Mouse (Mus musculus) spleen, postnatal 10 days (tissue): ENCODE measurements at regions not wholly inside any gene's neighbourhood (a gene's known extent, or its start where the extent isn't known, plus 50 kb on each side); places are given as distances from the start of the nearest gene placed in this dataset.
"Not testable (repeated sequence)": the region's sequence is repeated elsewhere in the genome, so short reads cannot be mapped to it uniquely, and the experiment has no call there.

ENCODE experiments used
- DNase-seq, 2 experiments: peaks; one replicate each; pipeline ENCODE4 v3.0.0; 2021 to 2022; ENCODE audit warnings: low spot score in 2 of 2

DNA sequence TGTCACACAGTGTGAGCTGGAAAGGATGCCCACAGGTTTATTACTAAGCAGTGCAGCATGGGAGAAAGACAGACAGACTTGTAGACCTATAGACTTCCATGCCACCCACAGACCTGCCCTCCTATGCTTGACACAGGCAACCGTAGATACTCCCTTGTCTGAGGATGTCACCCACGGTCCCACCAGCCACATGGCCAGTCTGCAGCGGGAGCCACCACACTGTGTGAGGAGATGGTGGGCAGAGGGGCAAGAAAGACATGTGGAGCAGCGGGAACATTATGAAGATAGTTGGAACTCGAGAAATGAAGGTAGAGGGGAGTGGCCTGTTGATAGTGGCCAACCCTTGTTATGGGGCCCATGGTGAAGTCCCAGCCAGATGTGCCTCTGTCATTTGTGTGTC lies 244.0 kb upstream of the Tusc1 start:
- no peak for DNase-seq

DNA sequence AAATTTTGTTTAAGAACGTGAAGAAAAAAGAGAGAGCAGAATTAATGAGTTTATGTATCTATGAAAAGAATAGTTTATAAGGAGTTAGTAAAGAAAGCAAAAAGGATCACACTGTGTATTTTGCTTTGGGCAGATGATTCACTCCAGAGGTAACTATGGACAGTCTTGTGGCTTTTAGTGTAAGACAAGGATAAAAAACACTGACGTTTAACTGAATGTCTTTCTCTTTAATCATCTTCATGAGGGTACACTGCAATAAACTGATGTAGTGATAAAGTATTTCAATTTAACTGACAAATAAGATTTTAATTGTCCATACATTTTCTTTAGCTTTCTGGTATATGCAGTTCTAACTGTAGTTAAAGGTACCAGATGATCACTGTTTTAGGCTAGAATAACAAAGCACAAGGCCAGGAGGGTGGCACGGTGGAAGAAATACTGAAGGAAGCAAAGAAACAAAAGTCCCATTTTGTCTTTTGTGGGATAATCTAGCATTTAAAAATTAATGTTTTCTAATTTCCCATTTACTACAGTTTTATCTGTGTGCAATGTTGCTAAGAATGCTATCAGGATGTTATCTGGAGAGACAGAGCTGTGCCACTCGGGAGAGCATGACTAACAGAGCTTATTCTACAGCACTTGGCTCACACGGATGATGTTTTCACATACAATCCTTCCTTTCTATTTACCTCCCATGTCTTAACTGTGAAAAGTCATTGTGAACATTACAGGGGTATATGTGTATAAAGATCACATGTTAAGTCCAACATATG lies 232.4 kb upstream of the Tusc1 start:
- DNase-seq: no peak

DNA sequence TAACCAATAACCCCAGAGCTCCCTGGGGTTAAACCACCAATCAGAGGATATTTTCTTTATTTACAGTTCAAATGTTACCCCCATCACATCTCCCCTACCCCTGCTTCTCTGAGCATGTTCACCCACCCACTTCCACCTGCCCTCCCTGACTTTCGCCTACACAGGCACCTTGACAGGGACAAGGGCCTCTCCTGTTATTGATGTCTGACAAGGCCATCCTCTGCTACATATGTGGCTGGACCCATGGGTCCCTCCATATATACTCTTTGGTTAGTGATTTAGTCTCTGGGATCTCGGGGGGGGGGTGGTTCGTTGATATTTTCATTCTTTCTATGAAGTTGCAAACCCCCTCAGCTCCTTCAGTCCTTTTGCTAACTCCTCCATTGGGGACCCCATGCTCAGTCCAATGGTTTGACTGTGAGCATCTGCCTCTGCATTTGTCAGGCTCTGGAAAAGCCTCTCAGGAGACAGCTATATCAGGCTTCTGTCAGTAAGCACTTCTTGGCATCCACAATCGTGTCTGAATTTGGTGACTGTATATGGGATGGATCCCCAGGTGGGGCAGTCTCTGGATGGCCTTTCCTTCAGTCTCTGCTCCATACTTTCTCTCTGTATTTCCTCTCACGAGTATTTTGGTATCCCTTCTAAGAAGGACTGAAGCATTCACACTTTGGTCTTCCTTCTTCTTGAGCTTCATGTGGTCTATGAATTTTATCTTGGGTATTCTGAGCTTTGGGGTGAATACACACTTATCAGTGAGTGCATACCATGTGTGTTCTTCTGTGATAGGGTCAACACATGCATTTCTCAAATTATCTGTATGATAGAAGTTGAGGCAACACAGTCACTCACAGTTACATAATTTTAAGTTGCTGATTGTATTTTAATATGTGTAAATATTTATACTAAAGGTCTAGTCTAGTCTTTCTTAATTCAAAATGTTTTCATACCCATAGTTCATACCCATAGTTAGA lies 220.8 kb upstream of the Tusc1 start:
- peak in 1 of 2 experiments; percentile 47 for DNase-seq

DNA sequence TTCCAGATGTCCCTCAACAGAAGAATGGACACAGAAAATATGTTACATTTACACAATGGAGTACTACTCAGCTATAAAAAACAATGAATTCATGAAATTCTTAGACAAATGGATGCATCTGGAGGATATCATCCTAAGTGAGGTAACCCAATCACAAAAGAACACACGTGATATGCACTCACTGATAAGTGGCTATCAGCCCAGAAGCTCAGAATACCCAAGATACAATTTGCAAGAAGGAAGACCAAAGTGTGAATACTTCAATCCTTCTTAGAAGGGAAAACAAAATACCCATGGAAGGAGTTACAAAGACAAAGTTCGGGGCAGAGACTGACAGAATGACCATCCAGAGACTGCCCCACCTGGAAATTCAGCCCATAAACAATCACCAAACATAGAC lies 219.9 kb upstream of the Tusc1 start:
- not testable (repeated sequence) for DNase-seq

DNA sequence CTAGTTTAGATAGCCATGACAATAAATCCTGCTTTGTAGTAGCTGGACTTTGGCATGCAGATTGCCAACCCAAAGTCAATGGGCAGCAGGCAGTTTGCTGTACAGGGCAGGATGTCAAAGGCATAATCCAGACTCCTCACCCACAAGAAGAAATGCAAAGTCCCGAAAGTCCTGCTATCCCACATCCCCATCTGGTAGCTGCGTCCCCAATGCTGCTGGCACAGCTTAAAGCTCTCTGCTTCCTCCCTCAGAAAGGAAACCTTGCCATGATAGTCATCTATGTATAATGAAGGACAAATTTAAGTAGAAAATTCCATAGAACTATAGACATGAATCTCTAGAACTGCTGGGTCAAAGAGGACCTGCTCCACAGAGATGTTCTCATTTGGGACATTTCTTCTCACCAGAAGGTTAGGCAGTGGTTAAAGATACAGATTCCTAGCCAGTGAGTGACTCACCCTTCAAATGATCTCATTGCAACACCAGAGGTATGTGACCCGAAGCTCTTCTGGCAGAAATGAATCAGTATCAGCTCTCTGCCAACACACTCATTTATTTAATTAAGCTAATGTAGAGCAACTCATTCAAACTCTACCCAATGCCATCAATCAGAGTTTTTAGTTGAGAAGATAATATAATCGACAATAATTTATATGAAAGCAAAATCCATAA lies 217.3 kb upstream of the Tusc1 start:
- DNase-seq: no peak

DNA sequence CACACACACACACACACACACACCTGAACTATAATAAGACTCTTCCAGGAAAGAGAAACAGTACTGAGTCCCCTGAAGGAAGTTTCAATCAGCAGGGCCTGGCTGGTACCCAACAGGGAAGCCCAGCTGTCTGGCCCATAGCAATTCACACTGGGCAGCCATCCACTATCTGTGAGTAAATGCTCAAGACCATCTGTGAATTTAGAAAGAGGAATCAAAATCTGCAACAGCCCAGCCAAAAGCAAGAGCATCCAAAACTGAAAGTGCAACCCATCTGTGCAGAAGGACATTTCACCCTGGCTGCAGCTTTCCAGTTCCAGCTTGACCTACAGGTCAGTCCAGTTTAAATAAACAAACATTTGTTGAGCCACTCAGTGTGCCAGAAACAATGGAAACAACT lies 215.8 kb upstream of the Tusc1 start:
- peak in 1 of 2 experiments; percentile 16 for DNase-seq

DNA sequence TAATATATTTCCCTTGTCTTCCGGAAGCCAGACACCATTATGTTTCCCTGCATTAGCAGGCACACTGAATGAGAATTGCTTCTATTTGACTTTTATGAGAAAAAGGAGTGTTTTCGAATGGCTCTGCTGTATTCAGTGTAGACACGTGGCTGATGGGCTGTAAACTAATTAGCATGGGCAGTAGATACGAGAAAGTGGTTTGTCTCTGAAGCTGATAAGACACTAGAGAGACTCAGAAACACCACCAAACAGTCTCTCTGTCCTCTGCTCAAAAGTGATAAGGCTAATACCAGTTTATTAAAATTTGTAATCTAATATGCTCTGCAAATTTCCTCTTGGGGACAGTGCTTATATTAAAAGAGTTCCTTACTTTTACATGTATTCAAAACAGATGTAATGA lies 205.3 kb upstream of the Tusc1 start:
- DNase-seq: no peak

DNA sequence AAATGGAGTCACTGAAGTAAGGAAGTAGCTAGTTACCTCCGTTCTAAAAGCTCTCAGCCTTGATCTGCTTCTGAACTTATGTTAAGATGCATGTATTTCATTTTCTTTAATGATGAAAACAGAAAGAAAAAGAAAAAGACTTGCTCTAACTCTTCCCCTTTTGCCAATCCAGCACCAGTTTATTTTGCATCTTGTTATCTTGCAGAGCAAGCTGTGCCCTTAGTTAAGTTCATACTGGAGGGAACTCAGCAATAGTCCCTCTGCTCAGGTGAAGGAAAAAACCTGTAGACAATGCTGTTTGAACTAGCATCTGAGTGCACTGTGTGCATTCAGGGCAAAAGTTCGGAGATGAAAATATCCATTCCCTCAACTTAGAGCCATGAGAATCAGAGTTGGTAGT lies 192.1 kb upstream of the Tusc1 start:
- DNase-seq: no peak

DNA sequence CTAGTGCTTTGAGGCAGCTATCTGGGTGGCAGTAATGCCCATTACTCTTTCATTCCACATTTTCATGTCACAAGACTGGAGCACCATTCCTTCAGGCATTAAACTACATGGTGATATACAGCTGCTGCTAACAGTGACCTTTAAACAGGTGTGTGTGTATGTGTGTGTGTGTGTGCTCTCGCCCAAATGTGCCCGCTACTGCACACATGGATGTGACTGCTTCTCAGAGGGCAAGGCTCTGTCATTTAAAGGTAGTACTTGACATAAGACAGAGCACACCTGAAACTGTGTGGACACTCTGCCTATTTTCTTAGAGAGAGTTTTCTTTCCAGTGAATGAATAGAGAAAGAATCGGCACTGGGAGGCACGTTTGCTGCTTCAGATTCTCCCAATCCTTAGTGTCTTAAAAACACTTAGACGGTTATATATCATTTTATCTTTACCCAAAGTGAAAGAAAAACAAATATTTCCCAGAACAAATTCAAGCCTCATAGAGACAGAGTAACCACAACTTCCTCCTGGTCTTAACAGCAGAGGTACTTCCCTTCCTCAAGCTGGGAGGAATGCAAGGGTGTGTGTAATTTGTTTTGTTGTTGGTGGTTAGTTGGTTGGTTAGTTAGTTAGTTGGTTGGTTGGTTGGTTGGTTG lies 185.3 kb upstream of the Tusc1 start:
- no peak for DNase-seq

DNA sequence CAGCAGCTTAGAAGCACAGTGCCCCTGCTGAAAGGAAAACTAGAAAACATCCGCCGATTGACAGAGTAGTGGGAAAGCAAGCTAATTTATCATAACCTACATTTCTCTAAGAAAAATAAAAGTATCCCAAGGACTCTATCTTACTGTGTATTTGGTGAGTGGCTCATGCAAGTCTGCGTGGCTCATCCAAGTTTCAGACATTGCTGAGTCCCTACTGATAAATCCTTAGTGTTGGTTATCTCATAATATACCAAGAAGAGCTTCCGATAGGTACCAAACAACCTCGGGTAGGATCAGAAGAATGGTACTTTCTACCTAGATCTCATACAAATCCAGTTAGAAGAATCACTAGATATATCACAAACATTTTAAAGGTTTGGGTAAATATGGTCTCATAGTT lies 183.6 kb upstream of the Tusc1 start:
- DNase-seq: no peak

DNA sequence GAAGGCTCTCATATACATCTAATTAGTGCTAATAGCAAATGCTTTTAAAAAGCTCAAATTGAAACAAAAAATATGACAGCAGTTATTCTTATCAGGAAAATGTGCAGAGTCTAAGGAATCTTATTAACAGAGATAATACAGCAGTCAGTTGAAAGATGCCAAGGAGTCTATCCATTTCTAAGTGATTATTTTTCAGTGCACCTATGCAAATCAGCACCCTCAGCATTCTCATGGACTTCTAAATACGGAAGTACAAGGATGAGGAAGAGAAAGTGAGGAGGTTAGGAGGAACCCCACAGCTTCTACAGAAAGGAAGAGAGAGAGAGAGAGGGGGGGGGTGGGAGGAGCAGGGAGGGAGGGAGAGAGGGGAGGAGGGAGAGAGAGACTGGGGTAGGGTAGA lies 175.5 kb upstream of the Tusc1 start:
- DNase-seq: no peak

DNA sequence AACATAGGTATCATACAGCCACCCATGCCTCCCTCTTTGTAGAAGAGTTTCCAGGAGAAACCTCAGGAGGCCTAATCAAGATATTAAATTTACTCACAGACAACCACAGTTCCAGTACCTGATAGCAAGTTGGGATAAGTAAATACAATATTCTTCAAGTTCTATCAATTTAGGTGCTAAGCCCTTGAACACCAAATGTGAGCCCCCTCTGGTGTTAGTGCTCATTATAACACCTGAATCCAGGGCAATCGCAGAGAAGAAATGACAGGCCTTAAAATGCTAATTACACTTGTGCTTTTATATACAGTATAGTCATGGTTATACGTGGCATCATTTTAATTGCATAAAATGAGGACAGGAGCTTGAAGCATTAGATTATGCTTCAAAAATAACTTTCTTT lies 161.6 kb upstream of the Tusc1 start:
- DNase-seq: peak in 1 of 2 experiments; percentile 30

DNA sequence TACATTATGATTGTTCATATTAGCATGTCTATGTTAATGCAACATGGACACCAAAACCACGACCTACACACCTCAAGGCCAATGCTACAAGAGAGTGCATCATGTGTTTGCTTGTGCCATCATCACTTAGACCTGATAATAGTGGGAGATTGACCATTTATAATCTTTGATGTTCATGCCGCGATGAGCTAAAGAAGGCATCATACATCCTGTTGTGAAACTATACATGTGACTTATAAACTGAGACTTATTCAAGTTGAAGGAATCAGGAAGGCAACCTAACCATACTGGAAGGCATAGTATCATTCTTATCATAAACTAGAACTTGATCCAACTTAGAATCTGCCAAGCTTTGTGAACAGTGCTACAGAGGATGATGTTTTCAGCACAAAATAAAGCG lies 159.0 kb upstream of the Tusc1 start:
- DNase-seq: no peak

DNA sequence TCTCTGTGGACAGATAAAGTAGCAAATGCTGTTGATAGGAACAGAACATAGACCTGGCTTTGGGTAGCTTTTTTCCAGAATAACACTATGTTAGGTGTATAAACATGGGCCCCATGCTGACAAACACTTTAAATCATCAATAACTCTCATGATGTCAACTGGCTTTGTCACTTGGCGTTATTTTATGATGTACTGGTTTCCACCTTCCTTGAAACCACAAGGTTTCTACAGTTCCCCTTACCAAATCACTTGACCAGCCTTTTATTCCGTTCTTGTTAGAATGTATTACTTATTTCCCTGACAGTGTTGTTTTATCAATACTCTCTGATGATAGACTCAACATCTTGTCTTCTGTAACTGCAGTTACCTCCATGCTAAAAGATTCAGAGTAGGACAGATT lies 158.6 kb upstream of the Tusc1 start:
- DNase-seq: no peak

DNA sequence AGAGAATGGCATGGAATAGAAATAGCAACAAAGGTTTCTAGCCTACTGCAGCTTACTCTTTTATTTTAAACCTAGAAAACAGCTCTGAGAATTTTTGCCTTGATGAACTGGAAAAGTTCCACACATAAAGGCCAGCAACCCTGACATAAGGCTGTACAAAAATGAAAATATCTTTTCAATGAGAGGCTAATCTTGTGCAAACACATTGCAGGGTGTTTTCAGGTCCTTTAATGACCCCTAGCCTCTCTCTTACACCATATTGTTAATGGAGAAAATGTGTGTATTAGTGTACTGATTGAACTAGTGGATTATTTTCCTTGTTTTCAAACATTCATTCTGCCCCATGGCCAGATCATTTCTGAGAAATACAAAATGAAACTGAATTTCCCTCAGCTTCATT lies 158.0 kb upstream of the Tusc1 start:
- DNase-seq: no peak

DNA sequence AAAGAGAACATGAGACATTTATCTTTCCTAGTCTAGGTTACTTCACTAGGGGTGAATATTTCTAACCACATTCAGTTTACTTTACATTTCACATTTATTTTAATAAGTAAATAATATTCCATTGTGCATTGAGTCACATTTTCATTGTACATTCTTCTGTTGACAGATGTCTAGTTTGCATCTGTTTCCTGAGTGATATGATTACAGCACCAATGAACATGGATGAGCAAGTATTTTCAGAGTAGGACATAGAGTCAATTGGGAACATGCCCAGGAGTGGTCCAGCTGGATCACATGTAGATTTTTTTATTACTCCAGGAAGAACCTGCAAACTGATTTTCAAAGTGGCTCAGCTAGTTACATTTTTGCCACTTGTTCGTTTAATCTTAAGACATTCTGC lies 153.3 kb upstream of the Tusc1 start:
- DNase-seq: no peak

DNA sequence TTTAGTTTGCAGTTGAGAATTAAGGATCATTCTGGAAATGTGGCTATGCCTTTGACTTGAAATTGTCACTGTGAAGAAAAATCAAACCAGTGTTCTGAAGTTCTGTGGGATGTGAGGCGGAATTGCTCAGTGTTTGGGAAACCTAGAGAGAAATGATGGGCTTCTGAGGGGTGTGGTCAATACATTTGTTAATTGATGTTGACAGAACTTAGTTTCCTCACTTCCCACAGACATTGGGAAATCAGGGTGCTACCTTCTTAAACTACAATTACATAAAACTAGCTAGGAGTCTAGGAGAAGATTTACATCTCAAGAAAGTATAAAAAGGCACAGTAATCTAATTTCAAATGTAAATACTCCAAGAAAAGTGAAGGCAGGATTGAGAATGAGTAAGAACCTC lies 151.1 kb upstream of the Tusc1 start:
- DNase-seq: no peak

DNA sequence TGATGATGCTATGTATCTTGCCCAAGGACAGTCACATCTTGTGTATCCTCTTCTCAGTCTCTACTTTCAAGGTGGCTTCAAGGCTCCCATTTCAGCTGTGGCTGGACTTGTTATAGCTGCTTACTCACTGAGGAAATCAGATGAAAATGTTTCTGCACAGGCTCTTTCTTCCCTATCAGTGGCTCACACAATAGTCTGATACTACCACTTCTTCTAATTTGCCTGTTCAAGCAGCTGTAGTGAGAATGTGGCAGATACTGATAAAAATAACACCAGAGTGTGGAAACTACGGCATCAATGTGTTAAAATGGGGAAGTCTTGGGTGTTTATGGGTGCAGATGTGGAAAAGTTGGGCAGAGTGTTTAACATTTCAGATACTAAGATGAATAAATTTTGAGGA lies 145.9 kb upstream of the Tusc1 start:
- DNase-seq: no peak

DNA sequence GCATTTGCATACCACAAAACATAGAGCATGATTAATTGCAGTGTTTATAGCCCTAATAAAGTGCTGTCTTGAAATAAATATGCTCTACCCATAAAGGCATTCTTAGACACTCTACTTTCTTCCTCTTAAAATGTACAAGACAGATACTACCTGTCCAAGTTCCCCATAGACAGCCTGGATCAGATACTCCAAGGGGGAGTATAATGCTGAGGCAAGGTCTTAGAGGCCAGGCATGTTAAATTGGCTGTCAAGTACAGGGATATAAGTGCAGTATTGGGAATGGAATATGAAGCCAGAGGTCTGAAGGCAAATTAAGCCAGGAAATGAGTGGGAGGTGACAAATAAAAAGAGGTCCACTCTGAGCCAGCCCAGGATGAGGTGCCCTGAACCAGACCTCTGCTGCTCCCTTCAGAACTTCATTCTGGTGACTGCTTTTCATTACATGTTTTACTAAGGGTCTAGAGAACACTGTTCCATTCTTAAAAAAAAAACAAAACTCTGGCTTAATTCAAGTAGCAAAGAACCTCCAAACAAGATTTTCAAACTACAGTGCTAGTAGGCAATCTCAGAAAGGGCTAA lies 142.0 kb upstream of the Tusc1 start:
- no peak for DNase-seq

DNA sequence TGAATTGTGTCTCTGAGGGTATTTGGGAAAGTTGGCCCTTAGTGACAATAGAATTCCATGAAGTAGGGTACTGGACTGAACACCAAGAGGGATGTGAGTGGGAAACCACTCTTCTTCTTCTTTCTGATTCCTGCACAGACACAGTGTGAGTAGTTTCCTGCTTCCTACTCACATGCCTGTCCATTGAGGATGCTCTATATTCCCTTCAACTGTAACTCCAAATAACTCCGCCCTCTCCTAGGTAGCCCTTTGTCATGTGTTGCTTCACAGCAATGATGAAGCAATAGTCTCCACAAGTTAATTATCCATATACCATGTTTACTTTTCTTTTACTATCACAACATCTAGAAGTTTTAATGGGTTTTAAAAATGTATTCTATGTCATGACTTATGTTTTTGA lies 132.7 kb upstream of the Tusc1 start:
- DNase-seq: no peak

DNA sequence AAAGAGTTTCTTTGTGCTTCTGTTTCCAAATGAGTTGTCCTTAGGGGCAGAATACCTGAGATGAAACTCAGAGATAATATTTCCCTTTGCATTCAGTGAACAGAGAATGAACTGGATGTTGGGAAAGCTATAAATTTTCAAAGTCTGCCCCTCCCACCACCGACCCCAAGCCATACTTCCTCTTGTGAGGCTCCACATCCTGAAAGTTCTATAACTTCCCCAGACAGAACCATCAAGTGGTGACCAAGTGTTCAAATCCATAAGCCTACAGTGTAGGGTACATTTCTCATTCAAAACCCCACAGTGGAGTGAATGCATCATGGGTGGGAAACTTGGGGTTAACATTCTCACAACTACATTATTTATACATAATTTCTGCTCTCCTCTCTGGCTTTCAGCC lies 132.1 kb upstream of the Tusc1 start:
- DNase-seq: no peak

DNA sequence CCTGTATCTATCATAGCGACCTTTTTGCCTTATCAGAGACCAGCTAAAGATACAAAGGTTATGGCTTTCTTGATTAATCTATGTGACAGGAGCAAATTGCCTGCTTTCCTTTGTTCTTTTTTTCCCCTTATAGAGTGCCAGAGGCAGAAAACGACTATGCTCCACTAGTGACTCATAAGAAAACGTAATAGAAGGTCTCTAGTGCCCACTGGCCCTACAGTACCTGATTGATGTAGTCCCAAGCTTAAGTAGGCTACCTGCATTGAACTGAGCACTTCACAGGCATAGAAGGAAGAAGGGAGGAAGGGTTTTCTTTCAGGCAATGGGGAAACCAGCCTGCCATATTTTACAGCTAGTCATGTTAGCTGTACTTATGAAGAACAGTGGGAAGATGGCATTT lies 116.0 kb upstream of the Tusc1 start:
- DNase-seq: no peak
